Mouse (Mus musculus) cerebellum, adult 8-10 months (tissue): ENCODE data around the gene Cd109.

Experiments used
- DNase-seq: peaks from one replicate; pipeline ENCODE4 v3.0.0; 2022

The Cd109 gene

DNA sequence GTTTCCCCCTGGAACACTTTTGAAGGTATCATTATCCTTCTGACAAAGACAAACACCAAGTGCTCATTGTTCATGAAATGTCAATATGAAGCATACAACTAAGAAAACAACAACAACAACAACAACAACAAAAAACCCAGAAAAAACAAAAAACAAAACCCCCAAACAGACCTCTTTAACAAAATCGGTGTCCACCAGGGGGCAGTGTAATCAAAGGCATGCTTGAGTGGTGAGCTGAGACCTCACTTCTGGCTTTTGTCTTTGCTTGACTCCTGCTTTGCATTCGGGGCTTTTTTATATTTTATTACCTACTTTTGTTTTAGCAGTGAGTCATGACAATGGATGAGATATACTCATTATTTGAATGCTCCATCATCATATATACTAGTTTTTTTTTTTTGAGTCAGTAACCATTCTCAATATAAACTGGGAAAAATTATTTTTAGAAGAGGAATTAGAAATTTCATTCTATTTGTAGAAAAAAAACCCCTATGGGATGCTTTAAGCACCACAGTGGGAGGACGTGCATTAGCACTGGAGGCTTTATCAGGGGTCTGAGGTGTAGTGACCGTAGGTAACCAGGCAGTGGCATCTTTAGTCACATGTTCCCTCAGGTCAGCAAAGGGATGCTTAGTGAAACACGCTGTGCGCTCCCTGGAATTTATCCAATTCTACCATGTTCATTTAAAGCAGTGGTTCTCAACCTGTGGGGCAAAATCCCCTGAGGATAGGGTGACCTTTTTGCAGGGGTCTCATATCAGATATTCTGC is 30.8 kb downstream of the Cd109 start:
- peak; percentile 27 for DNase-seq

- DNase-seq = no peak
Observed at GRCm38 (mm10) chr9:78648641-78649040, 33.3 kb downstream of the Cd109 start.

DNA sequence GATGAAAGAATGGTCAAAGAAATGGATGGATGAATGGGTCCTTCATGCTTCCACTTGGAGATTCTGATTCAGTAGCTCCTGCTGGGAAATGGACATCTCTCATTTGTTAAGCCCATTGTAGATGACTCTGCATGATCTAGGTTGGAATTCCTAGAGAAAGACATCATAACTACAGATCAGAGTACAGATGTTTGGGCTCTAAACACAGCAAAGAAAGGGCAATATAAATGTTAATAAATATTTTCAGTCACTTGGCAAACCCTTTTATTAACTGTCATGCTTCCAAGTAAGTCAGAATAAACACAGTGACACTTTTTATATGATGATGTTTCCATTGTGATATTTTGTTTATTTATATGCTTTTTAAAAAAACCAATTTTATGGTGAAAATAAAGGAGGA is 34.1 kb downstream of the Cd109 start:
- no peak for DNase-seq

- no peak for DNase-seq
Observed at GRCm38 (mm10) chr9:78657564-78657963, 42.2 kb downstream of the Cd109 start.

GRCm38 (mm10) chr9:78671446-78671985 is 56.2 kb downstream of the Cd109 start:
- DNase-seq = no peak

GRCm38 (mm10) chr9:78700691-78701090 is 85.3 kb downstream of the Cd109 start:
- DNase-seq = peak; percentile 35

- DNase-seq = no peak
Observed at GRCm38 (mm10) chr9:78702509-78703239, 87.3 kb downstream of the Cd109 start.

- DNase-seq = no peak
Observed at GRCm38 (mm10) chr9:78720888-78721798, 105.8 kb downstream of the Cd109 start.

DNA sequence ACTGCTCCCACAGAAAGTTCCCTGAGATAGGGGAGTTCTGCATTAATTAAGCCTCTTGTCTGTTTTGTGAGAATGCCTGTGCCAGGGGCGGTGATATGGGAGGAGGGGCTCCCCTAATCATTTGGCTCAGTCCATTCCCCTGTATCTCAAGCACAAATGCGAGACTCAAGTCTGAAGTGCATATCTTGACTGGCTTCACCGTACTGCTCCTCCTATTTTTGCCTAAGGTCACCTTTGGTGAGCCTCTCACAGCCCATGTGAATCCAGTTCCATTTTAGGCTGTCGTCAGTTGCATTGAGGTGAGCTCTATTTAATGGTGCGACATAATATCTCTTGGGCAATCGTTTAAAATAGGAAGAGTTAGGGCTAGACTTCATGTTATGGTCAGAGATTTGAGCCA is 116.6 kb downstream of the Cd109 start:
- no peak for DNase-seq

DNA sequence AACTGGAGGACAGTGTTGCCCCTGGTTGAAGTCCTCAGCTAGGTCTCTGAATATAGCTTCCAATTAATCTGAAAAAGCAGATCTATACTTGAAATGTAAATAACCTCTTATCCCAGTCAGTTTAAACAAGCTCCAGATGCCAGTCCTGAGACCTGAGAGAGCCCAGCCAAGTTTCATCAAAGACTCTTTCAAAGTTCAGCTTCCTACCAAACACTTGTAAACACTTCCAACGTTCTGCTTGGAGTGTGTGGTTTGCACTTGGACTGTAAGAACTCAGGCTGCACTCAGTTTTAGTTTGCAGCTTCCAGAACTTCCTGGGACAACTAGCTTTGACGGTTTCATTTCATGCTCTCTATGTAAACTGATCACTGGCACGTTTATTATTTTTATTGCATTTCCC is 120.2 kb downstream of the Cd109 start:
- DNase-seq = no peak

GRCm38 (mm10) chr9:78742012-78742411 is 126.7 kb downstream of the Cd109 start:
- no peak for DNase-seq

DNA sequence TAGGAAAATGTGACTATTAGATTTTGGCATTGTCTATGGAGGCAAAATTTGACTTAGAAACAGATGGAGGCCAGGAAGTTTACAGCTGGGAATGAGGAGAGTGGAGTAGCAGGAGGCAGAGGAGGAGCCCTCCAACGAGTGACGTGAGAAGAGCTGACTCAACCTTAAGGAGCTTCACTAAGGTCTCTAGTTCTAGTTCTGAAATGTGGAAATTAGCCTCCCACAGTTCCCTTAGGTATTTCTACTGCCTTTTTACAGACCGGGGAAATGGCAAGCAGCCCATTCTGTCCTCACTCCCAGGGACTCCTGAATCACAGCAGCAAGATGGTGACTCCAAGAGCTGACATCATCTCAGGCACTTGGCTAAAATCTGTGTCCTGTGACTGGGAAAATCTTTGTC is 134.9 kb downstream of the Cd109 start:
- DNase-seq = no peak
